In the genomic region with DNA sequence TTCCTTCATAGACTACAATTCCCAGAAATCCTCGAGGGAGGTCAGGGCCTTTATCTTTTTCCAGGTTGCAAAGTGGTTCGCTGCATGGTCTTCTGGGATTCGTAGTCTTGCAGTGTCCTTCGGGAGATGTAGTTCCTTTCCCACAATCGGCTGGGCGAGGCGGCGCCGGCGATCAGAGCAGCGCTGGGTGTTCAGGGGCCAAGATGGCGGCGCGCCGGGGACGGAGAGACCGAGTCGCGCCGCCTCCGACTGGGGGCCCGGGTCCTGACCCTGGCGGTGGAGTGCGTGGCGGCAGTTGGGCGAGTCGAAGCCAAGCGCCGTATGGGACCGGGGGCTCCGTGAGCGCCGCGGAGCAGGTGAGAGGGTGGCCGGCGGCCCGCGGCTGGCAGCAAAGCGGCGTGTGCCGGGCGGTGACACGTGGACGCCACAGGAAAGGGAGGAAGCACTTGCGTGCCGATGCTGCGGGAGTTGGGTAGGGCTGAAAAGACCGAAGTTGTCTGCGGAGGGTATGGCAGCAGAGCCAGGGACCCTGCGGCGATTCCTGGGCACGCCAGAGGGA, we compare ENCODE assay signal across 8 mouse cellular contexts. TPM values are rescaled to one million over a fixed set of nuclear protein-coding genes. Genes with fewer than 3 reads are reported as not detected.
A peak's percentile ranks its signal among the peaks of the same experiment; 100 is the strongest.
DNase-seq lines count a peak whose midpoint lies in the region; ATAC-seq and TF ChIP-seq lines count a peak whose summit lies in the region.

No protein-coding gene starts in this region.

- peak; percentile 80 for DNase-seq in G1E (ENCODE audit: low spot score)
- DNase-seq in cerebellum, adult 18-20 months = peak; percentile 91 to 96
- peak; percentile 86 to 91 for DNase-seq in heart, postnatal 36 days
- peak; percentile 91 to 96 for DNase-seq in layer of hippocampus, adult 2 months (ENCODE audit: low spot score in 2 of 2)
- peak; percentile 97 for DNase-seq in lung, embryonic 14.5 days
- peak; percentile 93 for DNase-seq in thymus, adult 2 months

- peak overlapping the region; percentile 82 for H3K9ac ChIP-seq in forebrain, embryonic 16.5 days (replicated peaks; ENCODE audit: low read depth, low read length)
- H3K9ac ChIP-seq in lung, embryonic 14.5 days = peak overlapping the region; percentile 85

- no peak for TF ChIP-seq CTCF in G1E (IDR thresholded peaks at IDR 0.05; ENCODE audit: low read depth, low read length)
- peak; percentile 42 for TF ChIP-seq CTCF in layer of hippocampus, adult 2 months (conservative IDR thresholded peaks at IDR 0.05)
- TF ChIP-seq CTCF in lung, embryonic 14.5 days (IDR thresholded peaks at IDR 0.05; ENCODE audit: low read depth) = no peak; the same call in 1 of the 2 replicates
- TF ChIP-seq CTCF in olfactory bulb, adult 2 months (IDR thresholded peaks at IDR 0.05; ENCODE audit: insufficient read depth, low read depth, low read length) = no peak
- no peak for TF ChIP-seq CTCF in thymus, adult 2 months (IDR thresholded peaks at IDR 0.05; ENCODE audit: borderline replicate concordance, control insufficient read depth, extremely low read depth, insufficient read depth, low read length, poor library complexity)

- WGBS in forebrain, embryonic 16.5 days = 0% methylated on average over 52 of the region's 52 CpGs
- under 1% methylated on average over 51 of the region's 52 CpGs for WGBS in lung, embryonic 14.5 days
- under 1% methylated on average over 52 of the region's 52 CpGs for WGBS in olfactory bulb, adult 2 months
- WGBS in thymus, adult 2 months = under 1% methylated on average over 52 of the region's 52 CpGs

- peak overlapping the region; percentile 99 for H3K4me3 ChIP-seq in G1E (ENCODE audit: low read depth, low read length)
- peak overlapping the region; percentile 99 for H3K4me3 ChIP-seq in forebrain, embryonic 16.5 days (replicated peaks; ENCODE audit: low read length)
- H3K4me3 ChIP-seq in layer of hippocampus, adult 2 months = peak overlapping the region; percentile 73
- peak overlapping the region; percentile 88 for H3K4me3 ChIP-seq in lung, embryonic 14.5 days (ENCODE audit: low read depth, low read length)
- H3K4me3 ChIP-seq in olfactory bulb, adult 2 months (ENCODE audit: insufficient read depth, low read depth, low read length) = peak overlapping the region; percentile 98
- peak overlapping the region; percentile 86 for H3K4me3 ChIP-seq in thymus, adult 2 months (ENCODE audit: control insufficient read depth, insufficient read depth, low read length)

- TF ChIP-seq POLR2A in olfactory bulb, adult 2 months (IDR thresholded peaks at IDR 0.05; ENCODE audit: insufficient read depth, low read depth, low read length) = peak; percentile 79; the same call in 1 of the 2 replicates
- 0 out of 2 replicates have a peak, but pooled peaks have one; percentile 44 for TF ChIP-seq POLR2A in thymus, adult 2 months (IDR thresholded peaks at IDR 0.05; ENCODE audit: control insufficient read depth, extremely low read depth, insufficient read depth, low read length, poor library complexity)

- H3K4me2 ChIP-seq in forebrain, embryonic 16.5 days (ENCODE audit: low read length) = peak overlapping the region; percentile 92
- peak overlapping the region; percentile 81 for H3K4me2 ChIP-seq in lung, embryonic 14.5 days

- ATAC-seq in G1E (ENCODE audit: extremely low read depth, insufficient number of reproducible peaks, low FRiP score, poor library complexity, severe bottlenecking) = peak; percentile 84
- ATAC-seq in forebrain, embryonic 16.5 days = peak; percentile 99
- ATAC-seq in lung, embryonic 14.5 days (ENCODE audit: insufficient read depth) = peak; percentile 94

- peaks cover 36% of the 10 kb centered on the region for H3K4me1 ChIP-seq in G1E (ENCODE audit: insufficient read depth, low read depth, low read length)
- peaks cover 10% of the 10 kb centered on the region for H3K4me1 ChIP-seq in forebrain, embryonic 16.5 days (replicated peaks; ENCODE audit: control insufficient read depth, insufficient read depth, low read length)
- H3K4me1 ChIP-seq in lung, embryonic 14.5 days (ENCODE audit: insufficient read depth) = peaks cover 6% of the 10 kb centered on the region; the same call in 1 of the 2 replicates
- peaks cover 5% of the 10 kb centered on the region; the same call in 1 of the 2 replicates for H3K4me1 ChIP-seq in olfactory bulb, adult 2 months (ENCODE audit: control insufficient read depth, insufficient read depth, low read length)
- peaks cover 6% of the 10 kb centered on the region for H3K4me1 ChIP-seq in thymus, adult 2 months (replicated peaks; ENCODE audit: control insufficient read depth, insufficient read depth, low read length)

- H3K9me3 ChIP-seq in G1E (replicated peaks) = peaks cover 3% of the 10 kb centered on the region; the same call in 1 of the 2 replicates
- no peaks in the 10 kb centered on the region for H3K9me3 ChIP-seq in forebrain, embryonic 16.5 days (ENCODE audit: control insufficient read depth, low read length)
- no peaks in the 10 kb centered on the region for H3K9me3 ChIP-seq in lung, embryonic 14.5 days (ENCODE audit: low read depth, low read length)

- peaks cover 25% of the 10 kb centered on the region for H3K36me3 ChIP-seq in G1E (replicated peaks)
- H3K36me3 ChIP-seq in forebrain, embryonic 16.5 days (ENCODE audit: control insufficient read depth, insufficient read depth) = no peaks in the 10 kb centered on the region
- no peaks in the 10 kb centered on the region for H3K36me3 ChIP-seq in lung, embryonic 14.5 days (ENCODE audit: insufficient read depth)
- H3K36me3 ChIP-seq in thymus, adult 2 months (ENCODE audit: control insufficient read depth, insufficient read depth, low read length) = no peaks in the 10 kb centered on the region

- H3K27ac ChIP-seq in forebrain, embryonic 16.5 days (ENCODE audit: low read length) = peak overlapping the region; percentile 88
- H3K27ac ChIP-seq in layer of hippocampus, adult 2 months = peak overlapping the region; percentile 93
- H3K27ac ChIP-seq in lung, embryonic 14.5 days (ENCODE audit: low read depth) = peak overlapping the region; percentile 97
- peak overlapping the region; percentile 71 for H3K27ac ChIP-seq in olfactory bulb, adult 2 months (ENCODE audit: insufficient read depth, low read depth, low read length)
- H3K27ac ChIP-seq in thymus, adult 2 months (ENCODE audit: control insufficient read depth, insufficient read depth, low read length) = no peak overlapping the region

- no peaks in the 10 kb centered on the region for H3K27me3 ChIP-seq in G1E (ENCODE audit: insufficient read depth, low read length)
- H3K27me3 ChIP-seq in forebrain, embryonic 16.5 days (replicated peaks; ENCODE audit: control insufficient read depth, insufficient read depth, low read length) = no peaks in the 10 kb centered on the region
- H3K27me3 ChIP-seq in lung, embryonic 14.5 days (ENCODE audit: insufficient read depth, low read length) = no peaks in the 10 kb centered on the region
- H3K27me3 ChIP-seq in thymus, adult 2 months (ENCODE audit: control insufficient read depth, insufficient read depth, low read length) = no peaks in the 10 kb centered on the region

- intact Hi-C loops in heart, postnatal 36 days (cut with DNase I) = no loop called here

RNA-seq across cellular contexts. Expression of a gene that starts 11.5 kb away (rescaled TPM):
- total RNA-seq in G1E (2014; fragmentation: Nextera tagmentation) (145 and 160 TPM in 2 replicates), G1E (2017) (68.6 and 76.6 TPM in 2 replicates)
- 405 and 501 TPM in 2 replicates for polyA plus RNA-seq in G1E (2012)
- 120 and 130 TPM in 2 replicates for polyA plus RNA-seq in forebrain, embryonic 16.5 days (2015; fragmentation: Nextera tagmentation; extraction: Ambion mirVana)
- 10 to 100 TPM; 38.4 to 52.4 TPM for total RNA-seq in heart, postnatal 36 days (2021)
- total RNA-seq in layer of hippocampus, adult 2 months (2021) = 100 to 1,000 TPM; 113 to 119 TPM
- polyA plus RNA-seq in lung, embryonic 14.5 days (2014; fragmentation: Nextera tagmentation; extraction: Ambion mirVana) = 86.7 and 87.7 TPM in 2 replicates
- polyA plus RNA-seq in olfactory bulb, adult 2 months (2012; ENCODE audit: insufficient read depth, insufficient read length, low replicate concordance, missing spikeins) = 245 TPM in 1 of 2 replicates, not detected in the other
- polyA plus RNA-seq in thymus, adult 2 months (2012; rRNA removed) = 699 and 772 TPM in 2 replicates

RNA-seq across cellular contexts. Expression of a gene that starts 11.8 kb away (rescaled TPM):
- 72.0 and 132 TPM in 2 replicates for total RNA-seq in G1E (2014; fragmentation: Nextera tagmentation)
- total RNA-seq in G1E (2017) = 9.8 and 11.8 TPM in 2 replicates
- 54.8 and 73.3 TPM in 2 replicates for polyA plus RNA-seq in G1E (2012)
- 21.8 and 25.9 TPM in 2 replicates for polyA plus RNA-seq in forebrain, embryonic 16.5 days (2015; fragmentation: Nextera tagmentation; extraction: Ambion mirVana)
- total RNA-seq in heart, postnatal 36 days (2021) = 10 to 100 TPM; 16.1 to 16.4 TPM
- 10 to 100 TPM; 25.4 to 33.7 TPM for total RNA-seq in layer of hippocampus, adult 2 months (2021)
- polyA plus RNA-seq in lung, embryonic 14.5 days (2014; fragmentation: Nextera tagmentation; extraction: Ambion mirVana) = 53.7 and 55.1 TPM in 2 replicates
- not detected in 2 replicates for polyA plus RNA-seq in olfactory bulb, adult 2 months (2012; ENCODE audit: insufficient read depth, insufficient read length, low replicate concordance, missing spikeins)
- 42.8 and 44.1 TPM in 2 replicates for polyA plus RNA-seq in thymus, adult 2 months (2012; rRNA removed)

RNA-seq across cellular contexts. Expression of a gene that starts 19.2 kb away (rescaled TPM):
- total RNA-seq in G1E (2014; fragmentation: Nextera tagmentation) = 116 and 130 TPM in 2 replicates
- 121 and 153 TPM in 2 replicates for total RNA-seq in G1E (2017)
- polyA plus RNA-seq in G1E (2012) = 145 and 147 TPM in 2 replicates
- 79.5 and 80.8 TPM in 2 replicates for polyA plus RNA-seq in forebrain, embryonic 16.5 days (2015; fragmentation: Nextera tagmentation; extraction: Ambion mirVana)
- 10 to 100 TPM; 14.4 to 19.8 TPM for total RNA-seq in heart, postnatal 36 days (2021)
- 10 to 100 TPM; 48.7 to 51.8 TPM for total RNA-seq in layer of hippocampus, adult 2 months (2021)
- polyA plus RNA-seq in lung, embryonic 14.5 days (2014; fragmentation: Nextera tagmentation; extraction: Ambion mirVana) = 99.3 and 105 TPM in 2 replicates
- polyA plus RNA-seq in olfactory bulb, adult 2 months (2012; ENCODE audit: insufficient read depth, insufficient read length, low replicate concordance, missing spikeins) = not detected in 2 replicates
- 19.5 and 23.3 TPM in 2 replicates for polyA plus RNA-seq in thymus, adult 2 months (2012; rRNA removed)

RNA-seq across cellular contexts. Expression of a gene that starts 53.2 kb away (rescaled TPM):
- total RNA-seq in G1E (2014; fragmentation: Nextera tagmentation) = 1.9 and 4.1 TPM in 2 replicates
- 7.6 and 8.0 TPM in 2 replicates for total RNA-seq in G1E (2017)
- 15.0 and 16.4 TPM in 2 replicates for polyA plus RNA-seq in G1E (2012)
- polyA plus RNA-seq in forebrain, embryonic 16.5 days (2015; fragmentation: Nextera tagmentation; extraction: Ambion mirVana) = 3.4 and 3.7 TPM in 2 replicates
- 1 to 10 TPM; 6.1 to 6.3 TPM for total RNA-seq in heart, postnatal 36 days (2021)
- total RNA-seq in layer of hippocampus, adult 2 months (2021) = 1 to 10 TPM; 6.3 to 8.2 TPM
- polyA plus RNA-seq in lung, embryonic 14.5 days (2014; fragmentation: Nextera tagmentation; extraction: Ambion mirVana) = 6.0 and 6.5 TPM in 2 replicates
- polyA plus RNA-seq in olfactory bulb, adult 2 months (2012; ENCODE audit: insufficient read depth, insufficient read length, low replicate concordance, missing spikeins) = not detected in 2 replicates
- 9.4 and 11.9 TPM in 2 replicates for polyA plus RNA-seq in thymus, adult 2 months (2012; rRNA removed)

RNA-seq across cellular contexts. Expression of a gene that starts 58.2 kb away (rescaled TPM):
- total RNA-seq in G1E (2014; fragmentation: Nextera tagmentation) (13.0 and 22.0 TPM in 2 replicates), G1E (2017) (6.7 and 7.1 TPM in 2 replicates)
- 1.6 and 1.9 TPM in 2 replicates for polyA plus RNA-seq in G1E (2012)
- polyA plus RNA-seq in forebrain, embryonic 16.5 days (2015; fragmentation: Nextera tagmentation; extraction: Ambion mirVana) = 23.8 and 25.3 TPM in 2 replicates
- 10 to 100 TPM; 15.5 to 15.8 TPM for total RNA-seq in heart, postnatal 36 days (2021)
- total RNA-seq in layer of hippocampus, adult 2 months (2021) = 10 to 100 TPM; 19.0 to 20.6 TPM
- polyA plus RNA-seq in lung, embryonic 14.5 days (2014; fragmentation: Nextera tagmentation; extraction: Ambion mirVana) = 16.0 and 17.8 TPM in 2 replicates
- not detected in 2 replicates for polyA plus RNA-seq in olfactory bulb, adult 2 months (2012; ENCODE audit: insufficient read depth, insufficient read length, low replicate concordance, missing spikeins)
- 10.9 and 11.2 TPM in 2 replicates for polyA plus RNA-seq in thymus, adult 2 months (2012; rRNA removed)
